Mouse (Mus musculus) limb, embryonic 10.5 days (tissue): ENCODE results near the gene BC049352. TPM values are rescaled to one million over a fixed set of nuclear protein-coding genes. Genes with fewer than 3 reads are reported as not detected.

ENCODE experiments used
- DNase-seq: peaks from one replicate; pipeline ENCODE4 v3.0.0-alpha.2; 2017; ENCODE audit warnings: low spot score
- H3K27ac ChIP-seq: fragments of 300-500 bp; sonication (generic); 2 replicates; pipeline ENCODE4 v1.5.1; 2016; ENCODE audit warnings: mild to moderate bottlenecking
- H3K27me3 ChIP-seq: fragments of 300-500 bp; sonication (generic); 2 replicates; pipeline ENCODE4 v1.6.1; 2016; ENCODE audit warnings: low read depth, mild to moderate bottlenecking; ENCODE audit not compliant: poor library complexity, severe bottlenecking
- H3K36me3 ChIP-seq: fragments of 300-500 bp; sonication (generic); 2 replicates; pipeline ENCODE4 v1.6.1; 2016; ENCODE audit warnings: mild to moderate bottlenecking, moderate library complexity
- H3K4me1 ChIP-seq: fragments of 300-500 bp; sonication (generic); 2 replicates; pipeline ENCODE4 v1.6.1; 2016
- H3K4me3 ChIP-seq: fragments of 300-500 bp; sonication (generic); 2 replicates; pipeline ENCODE4 v1.5.1; 2016; ENCODE audit warnings: mild to moderate bottlenecking, moderate library complexity
- H3K9me3 ChIP-seq: fragments of 300-500 bp; sonication (generic); replicated peaks from 2 replicates; pipeline ENCODE4 v1.6.1; 2016; ENCODE audit warnings: mild to moderate bottlenecking
- WGBS: fragments of 180-500 bp; shearing (Covaris S2); methylation state at CpG from one replicate; pipeline ENCODE4 v1.1.7; 2016; 5-methylcytosine and 5-hydroxymethylcytosine counted together
- polyA plus RNA-seq: library from polyadenylated mRNA; unstranded; fragments of >200 nt; fragmentation: Nextera tagmentation; extraction: Ambion mirVana; gene quantifications from 2 replicates; pipeline ENCODE4 v1.2.1, GENCODE M21; 2016

Gene BC049352
- polyA plus RNA-seq, 1 experiment from 2014 or later = not detected

DNA sequence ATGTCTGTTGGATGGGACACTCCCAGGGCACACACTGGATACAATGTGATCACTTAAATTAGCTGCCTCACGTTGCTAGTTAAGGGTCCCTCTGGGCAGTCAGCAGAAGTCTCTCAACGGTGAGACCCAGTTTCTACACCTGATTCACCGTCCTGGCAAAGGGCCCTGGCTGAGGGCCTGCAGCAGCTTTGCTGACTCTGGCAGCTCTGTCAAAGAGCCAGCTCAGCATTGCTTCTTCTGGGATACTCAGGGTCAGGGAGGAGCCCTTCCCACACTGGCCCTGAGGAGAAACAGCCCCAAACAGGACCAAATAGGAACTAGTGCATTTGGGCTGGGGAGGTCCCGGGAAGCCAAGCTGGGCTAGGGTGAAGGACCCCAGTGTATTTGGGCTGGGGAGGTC is 79.7 kb downstream of the BC049352 start:
- DNase-seq = no peak

GRCm38 (mm10) chr9:45261872-45262271 is 80.1 kb downstream of the BC049352 start:
- no peaks in the 10 kb centered on the region for H3K4me1 ChIP-seq
- no peak overlapping the region for H3K4me3 ChIP-seq
- H3K27ac ChIP-seq = no peak overlapping the region
- no peak for DNase-seq
- no peaks in the 10 kb centered on the region for H3K9me3 ChIP-seq
- WGBS = 83% methylated on average over 5 of the region's 5 CpGs
- no peaks in the 10 kb centered on the region for H3K36me3 ChIP-seq
- H3K27me3 ChIP-seq = peaks cover 16% of the 10 kb centered on the region

More for the DNA sequence above, 79.7 kb downstream of the BC049352 start:
- Histone ChIP-seq H3K27ac (no peak overlapping the region), H3K27me3 (peaks cover 12% of the 10 kb centered on the region), H3K4me1 (no peaks in the 10 kb centered on the region), H3K36me3 (no peaks in the 10 kb centered on the region), H3K9me3 (no peaks in the 10 kb centered on the region), H3K4me3 (no peak overlapping the region)
- 80% methylated on average over 4 of the region's 4 CpGs for WGBS

DNA sequence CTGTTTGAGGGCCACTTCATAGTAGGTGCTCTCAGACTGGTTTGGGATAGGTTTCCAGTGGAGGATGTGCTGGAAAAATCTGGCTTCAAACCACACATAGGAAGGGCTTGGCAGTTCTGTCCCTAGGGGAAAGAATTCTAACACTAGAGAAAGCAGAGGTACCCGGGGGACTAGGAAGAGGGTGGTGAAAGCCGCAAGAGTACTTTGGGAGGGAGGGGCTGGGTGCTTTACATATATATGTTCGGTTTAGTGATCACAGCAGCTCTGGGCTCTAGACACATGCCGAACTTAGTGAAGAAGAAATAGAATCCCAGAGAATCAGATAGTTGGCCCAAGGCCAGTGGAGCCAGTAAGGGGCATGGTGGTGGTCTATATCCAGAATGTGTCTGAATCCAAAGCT is 85.3 kb downstream of the BC049352 start:
- no peak overlapping the region for H3K27ac ChIP-seq
- H3K4me1 ChIP-seq = peaks cover 11% of the 10 kb centered on the region
- peaks cover 64% of the 10 kb centered on the region for H3K27me3 ChIP-seq
- 93% methylated on average over 4 of the region's 4 CpGs for WGBS
- no peaks in the 10 kb centered on the region for H3K36me3 ChIP-seq
- DNase-seq = no peak
- no peaks in the 10 kb centered on the region for H3K9me3 ChIP-seq
- no peak overlapping the region for H3K4me3 ChIP-seq

- Histone ChIP-seq H3K4me1 (peaks cover 11% of the 10 kb centered on the region), H3K9me3 (no peaks in the 10 kb centered on the region), H3K4me3 (peak overlapping the region; percentile 52; the same call in 1 of the 2 replicates), H3K27me3 (peaks cover 64% of the 10 kb centered on the region), H3K36me3 (no peaks in the 10 kb centered on the region), H3K27ac (no peak overlapping the region)
- 64% methylated on average over 4 of the region's 4 CpGs for WGBS
- DNase-seq = no peak
Measured at GRCm38 (mm10) chr9:45268079-45268478, 86.3 kb downstream of the BC049352 start.

- Histone ChIP-seq H3K9me3 (no peaks in the 10 kb centered on the region), H3K27ac (no peak within 1 kb of the TSS), H3K36me3 (no peaks in the 10 kb centered on the region), H3K27me3 (peaks cover 64% of the 10 kb centered on the region), H3K4me1 (peaks cover 11% of the 10 kb centered on the region), H3K4me3 (peak within 1 kb of the TSS; percentile 52)
- WGBS = 7% methylated on average over 36 of the region's 36 CpGs
- peak; percentile 54 for DNase-seq
Measured at GRCm38 (mm10) chr9:45268597-45269325, 87.0 kb downstream of the BC049352 start, which contains the start of gene Il10ra. Il10ra (minus strand) TSS chr9:45269149.

DNA sequence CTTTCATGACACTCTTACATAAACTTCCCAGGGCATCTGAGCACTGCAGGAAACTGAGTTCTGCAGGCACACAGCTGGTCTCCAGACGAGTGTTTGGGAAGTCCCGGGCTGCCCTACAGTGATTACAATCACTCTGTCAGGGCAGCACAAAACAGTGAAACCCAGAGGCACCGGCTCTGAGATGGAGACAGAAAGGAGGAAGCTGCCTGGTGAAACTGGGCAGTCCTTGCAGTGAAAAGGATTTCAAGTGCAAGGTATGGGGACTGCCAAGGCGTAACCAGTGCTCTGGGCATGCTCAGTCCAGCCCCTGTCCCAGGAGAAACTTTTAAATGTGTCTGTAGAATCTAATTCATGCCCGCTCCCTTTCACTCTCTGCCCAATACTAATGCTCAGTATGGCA is 90.4 kb downstream of the BC049352 start:
- WGBS = 45% methylated on average over 5 of the region's 5 CpGs
- no peak overlapping the region for H3K4me3 ChIP-seq
- no peak for DNase-seq
- no peaks in the 10 kb centered on the region for H3K36me3 ChIP-seq
- H3K27me3 ChIP-seq = peaks cover 44% of the 10 kb centered on the region
- H3K27ac ChIP-seq = no peak overlapping the region
- H3K4me1 ChIP-seq = peaks cover 11% of the 10 kb centered on the region
- H3K9me3 ChIP-seq = no peaks in the 10 kb centered on the region

DNA sequence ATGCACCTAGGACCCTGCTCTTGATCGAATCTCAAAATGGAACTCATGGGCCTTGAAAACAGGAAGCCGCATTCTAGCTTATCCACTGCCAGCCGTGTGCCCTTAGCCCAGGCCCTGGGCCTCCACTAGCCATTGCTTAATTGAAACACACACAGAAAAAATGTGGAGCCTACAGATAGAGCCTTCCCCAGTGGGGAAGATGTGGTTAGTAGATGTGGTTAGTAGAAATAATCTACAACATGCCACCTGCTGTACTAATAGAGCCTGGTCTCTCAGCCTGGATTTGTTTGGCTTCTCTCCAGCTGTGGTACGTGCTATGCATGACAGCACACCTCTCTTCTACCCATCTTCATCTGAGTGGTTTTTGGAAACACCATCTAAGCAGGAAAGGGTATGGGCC is 92.4 kb downstream of the BC049352 start:
- DNase-seq = no peak
- Histone ChIP-seq H3K27me3 (peaks cover 24% of the 10 kb centered on the region), H3K36me3 (no peaks in the 10 kb centered on the region), H3K4me1 (0 out of 2 replicates have a peak, but pooled peaks cover 2% of the 10 kb centered on the region), H3K9me3 (no peaks in the 10 kb centered on the region), H3K4me3 (no peak overlapping the region), H3K27ac (no peak overlapping the region)
- 89% methylated on average over 4 of the region's 4 CpGs for WGBS

- no peak for DNase-seq
- Histone ChIP-seq H3K9me3 (no peaks in the 10 kb centered on the region), H3K27ac (no peak overlapping the region), H3K4me1 (no peaks in the 10 kb centered on the region), H3K4me3 (no peak overlapping the region), H3K27me3 (peaks cover 20% of the 10 kb centered on the region), H3K36me3 (no peaks in the 10 kb centered on the region)
- 85% methylated on average over 2 of the region's 2 CpGs for WGBS
Measured at GRCm38 (mm10) chr9:45274635-45275034, 92.8 kb downstream of the BC049352 start.

DNA sequence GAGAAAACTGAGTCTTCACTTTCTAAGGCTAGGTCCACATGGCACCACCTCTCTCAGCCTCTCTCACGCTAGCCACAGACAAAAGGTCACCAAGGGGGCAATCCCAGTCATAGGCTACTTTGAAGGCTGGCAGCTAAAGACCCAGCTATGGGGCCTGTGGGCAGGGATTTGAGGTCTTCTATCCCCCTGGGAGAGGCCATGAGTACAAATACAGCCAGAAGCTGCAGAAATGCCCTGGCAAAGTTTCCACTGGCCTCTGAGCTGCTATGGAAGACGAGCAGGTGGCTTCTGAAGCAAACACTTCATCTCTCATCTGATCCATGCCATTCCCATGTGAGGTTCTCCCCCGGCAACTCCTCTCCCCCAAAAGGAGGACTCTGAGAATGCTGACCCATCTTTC is 98.3 kb downstream of the BC049352 start:
- no peaks in the 10 kb centered on the region for H3K4me1 ChIP-seq
- no peaks in the 10 kb centered on the region for H3K27me3 ChIP-seq
- H3K9me3 ChIP-seq = no peaks in the 10 kb centered on the region
- DNase-seq = no peak
- no peak overlapping the region for H3K4me3 ChIP-seq
- 88% methylated on average over 3 of the region's 3 CpGs for WGBS
- H3K36me3 ChIP-seq = no peaks in the 10 kb centered on the region
- no peak overlapping the region for H3K27ac ChIP-seq

DNA sequence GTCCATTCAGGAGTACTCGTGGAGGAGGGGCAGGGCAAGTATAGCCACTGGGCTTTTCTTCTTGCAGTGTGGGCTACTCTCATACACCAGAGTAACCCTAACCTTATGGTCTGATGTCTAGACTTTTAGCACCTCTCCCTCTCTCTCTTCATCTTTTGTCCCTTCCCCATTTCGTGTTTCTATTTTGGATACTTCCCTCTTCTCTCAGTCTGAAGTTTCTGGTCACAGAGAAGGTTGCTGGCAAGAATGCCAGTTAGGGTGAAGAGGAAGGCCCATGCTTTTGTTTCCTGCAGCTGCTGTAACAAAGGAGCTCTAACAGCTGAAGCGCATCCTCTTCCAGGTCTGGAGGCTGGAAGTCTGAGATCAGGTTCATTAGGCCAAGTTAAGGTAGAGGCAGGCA is 99.1 kb downstream of the BC049352 start:
- Histone ChIP-seq H3K4me3 (no peak overlapping the region), H3K36me3 (no peaks in the 10 kb centered on the region), H3K9me3 (no peaks in the 10 kb centered on the region), H3K4me1 (no peaks in the 10 kb centered on the region), H3K27ac (no peak overlapping the region), H3K27me3 (no peaks in the 10 kb centered on the region)
- DNase-seq = no peak
- 84% methylated on average over 3 of the region's 3 CpGs for WGBS

GRCm38 (mm10) chr9:45282466-45282865 is 100.7 kb downstream of the BC049352 start:
- WGBS = 88% methylated on average over 5 of the region's 5 CpGs
- Histone ChIP-seq H3K27me3 (no peaks in the 10 kb centered on the region), H3K27ac (no peak overlapping the region), H3K9me3 (no peaks in the 10 kb centered on the region), H3K4me1 (no peaks in the 10 kb centered on the region), H3K4me3 (no peak overlapping the region), H3K36me3 (no peaks in the 10 kb centered on the region)
- no peak for DNase-seq

- Histone ChIP-seq H3K4me1 (no peaks in the 10 kb centered on the region), H3K36me3 (no peaks in the 10 kb centered on the region), H3K27me3 (no peaks in the 10 kb centered on the region), H3K9me3 (no peaks in the 10 kb centered on the region), H3K27ac (no peak overlapping the region), H3K4me3 (no peak overlapping the region)
- 89% methylated on average over 11 of the region's 11 CpGs for WGBS
- DNase-seq = no peak
Measured at GRCm38 (mm10) chr9:45291481-45292168, 109.8 kb downstream of the BC049352 start.

GRCm38 (mm10) chr9:45294210-45295011 is 112.6 kb downstream of the BC049352 start:
- Histone ChIP-seq H3K36me3 (no peaks in the 10 kb centered on the region), H3K4me3 (no peak overlapping the region), H3K27me3 (no peaks in the 10 kb centered on the region), H3K4me1 (no peaks in the 10 kb centered on the region), H3K27ac (no peak overlapping the region), H3K9me3 (no peaks in the 10 kb centered on the region)
- no peak for DNase-seq
- WGBS = 53% methylated on average over 10 of the region's 10 CpGs
